Mouse (Mus musculus) urinary bladder, adult 18-20 months (tissue): ENCODE data around the gene Nlrp9a.
"Not testable (repeated sequence)": the region's sequence is repeated elsewhere in the genome, so short reads cannot be mapped to it uniquely, and the experiment has no call there.

Experiments
- DNase-seq, 2 experiments: peaks; one replicate each; pipeline ENCODE4 v3.0.0; 2022; ENCODE audit warnings: low spot score in 2 of 2, mixed read lengths in 2 of 2

Gene Nlrp9a

GRCm38 (mm10) chr7:26534723-26535122 is at the start of gene Nlrp9a:
Nlrp9a (plus strand) TSS chr7:26535023.
- DNase-seq: not testable (repeated sequence)

GRCm38 (mm10) chr7:26489514-26489913 is 45.3 kb upstream of the Nlrp9a start:
- not testable (repeated sequence) for DNase-seq

GRCm38 (mm10) chr7:26589077-26589476 is 54.3 kb downstream of the Nlrp9a start:
- no peak for DNase-seq

GRCm38 (mm10) chr7:26589774-26590173 is 55.0 kb downstream of the Nlrp9a start:
- no peak for DNase-seq

GRCm38 (mm10) chr7:26618364-26618763 is 83.5 kb downstream of the Nlrp9a start, which contains the start of gene Vmn1r185:
Vmn1r185 (minus strand) TSS chr7:26618464.
- DNase-seq: not testable (repeated sequence)
